Mouse (Mus musculus) embryonic facial prominence, embryonic 13.5 days (tissue): ENCODE measurements around the gene Spata20. TPM values are rescaled to one million over a fixed set of nuclear protein-coding genes. Genes with fewer than 3 reads are reported as not detected.

Source experiments
- ATAC-seq: fragments of 200-750 bp; cut with Nextera tagmentation; 2 replicates; pipeline ENCODE4 v1.8.0; 2017; ENCODE audit warnings: low read depth; ENCODE audit not compliant: insufficient number of reproducible peaks, insufficient read depth, low FRiP score, low TSS enrichment
- H3K27ac ChIP-seq: fragments of 300-500 bp; sonication (generic); 2 replicates; pipeline ENCODE4 v1.5.1; 2015; ENCODE audit warnings: moderate library complexity, mild to moderate bottlenecking, inconsistent platforms
- H3K27me3 ChIP-seq: fragments of 300-500 bp; sonication (generic); 2 replicates; pipeline ENCODE4 v1.6.1; 2015; ENCODE audit warnings: mild to moderate bottlenecking, inconsistent platforms
- H3K36me3 ChIP-seq: fragments of 300-500 bp; sonication (generic); 2 replicates; pipeline ENCODE4 v1.6.1; 2015; ENCODE audit warnings: mild to moderate bottlenecking, inconsistent platforms
- H3K4me1 ChIP-seq: fragments of 300-500 bp; sonication (generic); 2 replicates; pipeline ENCODE4 v1.6.1; 2015; ENCODE audit warnings: inconsistent platforms
- H3K4me2 ChIP-seq: fragments of 300-500 bp; sonication (generic); 2 replicates; pipeline ENCODE4 v1.6.1; 2015; ENCODE audit warnings: moderate library complexity, mild to moderate bottlenecking, inconsistent platforms
- H3K4me3 ChIP-seq: fragments of 300-500 bp; sonication (generic); 2 replicates; pipeline ENCODE4 v1.5.1; 2015; ENCODE audit warnings: mild to moderate bottlenecking, inconsistent platforms
- H3K9ac ChIP-seq: fragments of 300-500 bp; sonication (generic); 2 replicates; pipeline ENCODE4 v1.6.1; 2015; ENCODE audit warnings: mild to moderate bottlenecking, inconsistent platforms
- H3K9me3 ChIP-seq: fragments of 300-500 bp; sonication (generic); 2 replicates; pipeline ENCODE4 v1.6.1; 2016; ENCODE audit warnings: inconsistent platforms
- WGBS: fragments of 180-500 bp; shearing (Covaris S2); methylation state at CpG from one replicate; pipeline ENCODE4 v1.1.7; 2015; ENCODE audit warnings: mixed read lengths; 5-methylcytosine and 5-hydroxymethylcytosine counted together
- polyA plus RNA-seq: library from polyadenylated mRNA; unstranded; fragments of >200 nt; fragmentation: Nextera tagmentation; extraction: Ambion mirVana; gene quantifications from 2 replicates; pipeline ENCODE4 v1.2.1, GENCODE M21; 2015

Gene Spata20
- polyA plus RNA-seq, 1 experiment from 2014 or later, result 0.25 TPM

GRCm38 (mm10) chr11:94469136-94470064 lies 16.6 kb downstream of the Spata20 start:
- 5% methylated on average over 9 of the region's 9 CpGs for WGBS
- H3K36me3 ChIP-seq, result peaks cover 25% of the 10 kb centered on the region; the same call in 1 of the 2 replicates
- peak overlapping the region; percentile 78 for H3K4me2 ChIP-seq
- no peaks in the 10 kb centered on the region for H3K9me3 ChIP-seq
- H3K27ac ChIP-seq, result peak overlapping the region; percentile 99
- peaks cover 8% of the 10 kb centered on the region for H3K27me3 ChIP-seq
- ATAC-seq, result no peak
- H3K9ac ChIP-seq, result peak overlapping the region; percentile 55
- peak overlapping the region; percentile 97 for H3K4me3 ChIP-seq
- H3K4me1 ChIP-seq, result peaks cover 68% of the 10 kb centered on the region

DNA sequence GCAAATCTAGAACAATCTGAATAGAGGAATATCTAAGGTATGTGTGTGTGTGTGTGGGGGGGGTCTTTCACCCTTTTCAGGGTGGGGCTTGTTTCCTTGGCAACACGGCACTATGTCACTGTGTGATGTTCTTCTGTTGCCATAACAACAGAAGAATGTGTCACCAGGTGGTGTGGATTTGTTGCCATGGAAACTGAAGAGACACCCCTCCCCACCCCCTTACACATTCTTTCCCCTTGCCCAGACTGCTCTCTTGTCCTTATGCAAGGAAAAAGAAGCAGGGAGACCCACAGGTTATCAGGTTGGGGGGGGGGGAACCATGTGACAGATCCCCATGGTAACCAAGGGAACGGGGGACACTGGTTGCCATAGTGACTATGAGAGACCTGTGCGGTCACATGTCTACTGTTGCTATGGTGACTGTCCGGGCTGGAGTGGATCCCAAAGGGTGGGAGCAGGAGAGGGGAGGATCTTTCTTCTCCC lies 17.4 kb downstream of the Spata20 start:
- peak overlapping the region; percentile 97 for H3K4me3 ChIP-seq
- H3K9me3 ChIP-seq, result no peaks in the 10 kb centered on the region
- peak overlapping the region; percentile 99 for H3K27ac ChIP-seq
- peak overlapping the region; percentile 78 for H3K4me2 ChIP-seq
- WGBS, result 11% methylated on average over 4 of the region's 4 CpGs
- H3K4me1 ChIP-seq, result peaks cover 75% of the 10 kb centered on the region
- ATAC-seq, result no peak
- peaks cover 7% of the 10 kb centered on the region for H3K27me3 ChIP-seq
- H3K9ac ChIP-seq, result no peak overlapping the region
- peaks cover 30% of the 10 kb centered on the region for H3K36me3 ChIP-seq

GRCm38 (mm10) chr11:94466333-94466855 lies 19.6 kb downstream of the Spata20 start:
- ATAC-seq, result no peak
- Histone ChIP-seq H3K27ac (0 out of 2 replicates have a peak overlapping the region, but pooled peaks have one; percentile 17), H3K9me3 (no peaks in the 10 kb centered on the region), H3K9ac (no peak overlapping the region), H3K4me2 (no peak overlapping the region), H3K36me3 (peaks cover 48% of the 10 kb centered on the region), H3K4me1 (peaks cover 79% of the 10 kb centered on the region), H3K4me3 (no peak overlapping the region), H3K27me3 (no peaks in the 10 kb centered on the region)
- 89% methylated on average over 17 of the region's 17 CpGs for WGBS

DNA sequence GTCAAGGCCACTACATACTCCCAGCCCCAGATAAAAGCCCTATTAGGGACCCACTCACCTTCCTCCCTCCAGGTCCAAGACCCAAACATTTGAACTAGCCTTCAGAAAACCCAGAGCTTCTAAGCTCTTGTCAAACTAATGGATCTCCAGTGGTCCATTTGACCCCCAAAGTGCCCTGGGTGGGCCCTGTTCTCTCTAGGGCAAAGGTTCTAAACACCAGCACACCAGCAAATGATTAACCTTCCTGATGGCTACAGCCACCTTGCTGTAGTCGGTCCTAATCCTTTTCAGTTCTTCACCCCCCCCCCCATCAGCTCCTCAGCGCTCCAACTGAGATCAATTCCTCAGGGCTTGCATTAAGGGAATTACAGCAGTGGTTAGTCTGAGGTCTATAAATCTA lies 21.8 kb downstream of the Spata20 start:
- no peak for ATAC-seq
- no peak overlapping the region for H3K4me2 ChIP-seq
- no peak overlapping the region for H3K27ac ChIP-seq
- H3K9me3 ChIP-seq, result no peaks in the 10 kb centered on the region
- H3K27me3 ChIP-seq, result no peaks in the 10 kb centered on the region
- 42% methylated on average over 2 of the region's 2 CpGs for WGBS
- H3K9ac ChIP-seq, result no peak overlapping the region
- no peak overlapping the region for H3K4me3 ChIP-seq
- peaks cover 69% of the 10 kb centered on the region for H3K36me3 ChIP-seq
- peaks cover 63% of the 10 kb centered on the region for H3K4me1 ChIP-seq

- peaks cover 40% of the 10 kb centered on the region for H3K4me1 ChIP-seq
- no peak for ATAC-seq
- H3K36me3 ChIP-seq, result peaks cover 83% of the 10 kb centered on the region
- no peak overlapping the region for H3K4me2 ChIP-seq
- H3K27ac ChIP-seq, result no peak overlapping the region
- no peaks in the 10 kb centered on the region for H3K9me3 ChIP-seq
- H3K27me3 ChIP-seq, result no peaks in the 10 kb centered on the region
- WGBS, result 93% methylated on average over 11 of the region's 11 CpGs
- H3K4me3 ChIP-seq, result no peak overlapping the region
- no peak overlapping the region for H3K9ac ChIP-seq
Observed at GRCm38 (mm10) chr11:94461856-94462255, 24.1 kb downstream of the Spata20 start.

- Histone ChIP-seq H3K9ac (no peak overlapping the region), H3K27ac (no peak overlapping the region; the same call in 1 of the 2 replicates), H3K36me3 (peaks cover 87% of the 10 kb centered on the region), H3K27me3 (no peaks in the 10 kb centered on the region), H3K4me2 (no peak overlapping the region), H3K4me1 (peaks cover 31% of the 10 kb centered on the region), H3K9me3 (no peaks in the 10 kb centered on the region), H3K4me3 (no peak overlapping the region)
- no peak for ATAC-seq
- 76% methylated on average over 15 of the region's 15 CpGs for WGBS
Observed at GRCm38 (mm10) chr11:94457001-94457400, 29.0 kb downstream of the Spata20 start.

DNA sequence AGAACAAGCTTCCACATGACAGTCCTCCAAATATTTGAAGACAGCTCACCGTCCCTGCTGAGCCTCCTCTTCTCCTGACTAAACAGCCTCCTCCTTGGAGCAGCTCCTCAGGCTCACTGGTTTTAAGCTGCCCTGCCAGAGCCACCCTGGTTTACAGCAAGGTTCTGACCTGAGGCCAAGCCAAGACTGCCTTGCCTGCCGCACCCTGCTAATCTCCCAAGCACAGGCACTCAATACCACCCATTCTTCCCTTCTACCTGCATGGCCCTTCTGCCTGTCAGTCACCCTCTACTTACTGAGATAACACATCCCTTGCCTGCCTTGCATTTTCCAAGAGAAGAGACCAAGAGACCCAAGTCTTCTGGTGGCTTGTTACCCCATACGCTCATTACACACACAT lies 29.6 kb downstream of the Spata20 start:
- Histone ChIP-seq H3K27me3 (no peaks in the 10 kb centered on the region), H3K27ac (no peak overlapping the region; the same call in 1 of the 2 replicates), H3K4me3 (no peak overlapping the region), H3K9me3 (no peaks in the 10 kb centered on the region), H3K36me3 (peaks cover 87% of the 10 kb centered on the region), H3K4me1 (peaks cover 28% of the 10 kb centered on the region), H3K4me2 (no peak overlapping the region), H3K9ac (no peak overlapping the region)
- no peak for ATAC-seq
- WGBS, result 65% methylated on average over 3 of the region's 3 CpGs

- Histone ChIP-seq H3K27ac (no peak overlapping the region), H3K4me1 (peaks cover 35% of the 10 kb centered on the region), H3K36me3 (peaks cover 87% of the 10 kb centered on the region), H3K4me2 (no peak overlapping the region), H3K27me3 (no peaks in the 10 kb centered on the region), H3K9ac (0 out of 2 replicates have a peak overlapping the region, but pooled peaks have one; percentile 4), H3K9me3 (no peaks in the 10 kb centered on the region), H3K4me3 (no peak overlapping the region)
- ATAC-seq, result no peak
- 72% methylated on average over 10 of the region's 10 CpGs for WGBS
Observed at GRCm38 (mm10) chr11:94455161-94455820, 30.7 kb downstream of the Spata20 start.

- no peak overlapping the region for H3K27ac ChIP-seq
- no peaks in the 10 kb centered on the region for H3K27me3 ChIP-seq
- H3K4me3 ChIP-seq, result no peak overlapping the region
- 74% methylated on average over 5 of the region's 5 CpGs for WGBS
- 0 out of 2 replicates have a peak overlapping the region, but pooled peaks have one; percentile 4 for H3K9ac ChIP-seq
- ATAC-seq, result no peak
- peaks cover 87% of the 10 kb centered on the region for H3K36me3 ChIP-seq
- peaks cover 40% of the 10 kb centered on the region for H3K4me1 ChIP-seq
- H3K9me3 ChIP-seq, result no peaks in the 10 kb centered on the region
- no peak overlapping the region for H3K4me2 ChIP-seq
Observed at GRCm38 (mm10) chr11:94454756-94455155, 31.2 kb downstream of the Spata20 start.

GRCm38 (mm10) chr11:94451091-94451773 lies 34.7 kb downstream of the Spata20 start:
- Histone ChIP-seq H3K9me3 (no peaks in the 10 kb centered on the region), H3K27me3 (no peaks in the 10 kb centered on the region), H3K27ac (no peak overlapping the region), H3K4me1 (peaks cover 55% of the 10 kb centered on the region), H3K36me3 (peaks cover 71% of the 10 kb centered on the region), H3K4me3 (no peak overlapping the region), H3K9ac (no peak overlapping the region), H3K4me2 (no peak overlapping the region)
- no peak for ATAC-seq
- WGBS, result 59% methylated on average over 12 of the region's 12 CpGs

GRCm38 (mm10) chr11:94449886-94450285 lies 36.1 kb downstream of the Spata20 start:
- Histone ChIP-seq H3K4me1 (peaks cover 58% of the 10 kb centered on the region), H3K9me3 (no peaks in the 10 kb centered on the region), H3K4me3 (no peak overlapping the region), H3K27ac (no peak overlapping the region; the same call in 1 of the 2 replicates), H3K9ac (no peak overlapping the region), H3K4me2 (no peak overlapping the region), H3K27me3 (no peaks in the 10 kb centered on the region), H3K36me3 (peaks cover 63% of the 10 kb centered on the region)
- ATAC-seq, result no peak
- WGBS, result 64% methylated on average over 5 of the region's 5 CpGs
